Mouse (Mus musculus) intestine, embryonic 14.5 days (tissue): ENCODE results near the gene Prkci. TPM values are rescaled to one million over a fixed set of nuclear protein-coding genes. Genes with fewer than 3 reads are reported as not detected.

Experiments used
- ATAC-seq: fragments of 200-750 bp; cut with Nextera tagmentation; replicated peaks from 2 replicates; pipeline ENCODE4 v1.8.0; 2017; ENCODE audit warnings: low read depth, moderate number of reproducible peaks, moderate TSS enrichment, moderate library complexity; ENCODE audit not compliant: low FRiP score, low TSS enrichment
- DNase-seq: peaks from one replicate; pipeline ENCODE4 v3.0.0-alpha.2; 2018; ENCODE audit warnings: low spot score
- H3K27ac ChIP-seq: fragments of 300-500 bp; sonication (generic); 2 replicates; pipeline ENCODE4 v1.5.1; 2014; ENCODE audit warnings: low read depth, mild to moderate bottlenecking, control low read depth
- H3K27me3 ChIP-seq: fragments of 300-500 bp; sonication (generic); replicated peaks from 2 replicates; pipeline ENCODE4 v1.6.1; 2014; ENCODE audit warnings: low read length, control low read depth; ENCODE audit not compliant: control insufficient read depth, insufficient read depth
- H3K36me3 ChIP-seq: fragments of 300-500 bp; sonication (generic); 2 replicates; pipeline ENCODE4 v1.6.1; 2014; ENCODE audit warnings: low read length, control low read depth; ENCODE audit not compliant: control insufficient read depth, insufficient read depth
- H3K4me1 ChIP-seq: fragments of 300-500 bp; sonication (generic); replicated peaks from 2 replicates; pipeline ENCODE4 v1.6.1; 2014; ENCODE audit warnings: low read length, control low read depth, mixed read lengths; ENCODE audit not compliant: control insufficient read depth, insufficient read depth
- H3K4me2 ChIP-seq: fragments of 300-500 bp; sonication (generic); 2 replicates; pipeline ENCODE4 v1.6.1; 2014; ENCODE audit warnings: low read length
- H3K4me3 ChIP-seq: fragments of 300-500 bp; sonication (generic); 2 replicates; pipeline ENCODE4 v1.5.1; 2014; ENCODE audit warnings: low read depth, low read length, control low read depth, mixed read lengths
- H3K9ac ChIP-seq: fragments of 300-500 bp; sonication (generic); 2 replicates; pipeline ENCODE4 v1.6.1; 2014; ENCODE audit warnings: mild to moderate bottlenecking, low read length
- H3K9me3 ChIP-seq: fragments of 300-500 bp; sonication (generic); 2 replicates; pipeline ENCODE4 v1.6.1; 2016; ENCODE audit warnings: low read length, control low read depth; ENCODE audit not compliant: control insufficient read depth
- WGBS: fragments of 180-500 bp; shearing (Covaris S2); extraction: QIAGEN DNeasy Blood & Tissue Kit; methylation state at CpG from one replicate; pipeline ENCODE4 v1.1.7; 2014; 5-methylcytosine and 5-hydroxymethylcytosine counted together
- polyA plus RNA-seq: library from polyadenylated mRNA; unstranded; fragments of >200 nt; fragmentation: Nextera tagmentation; extraction: Ambion mirVana; gene quantifications from 2 replicates; pipeline ENCODE4 v1.2.1, GENCODE M21; 2014

Gene Prkci
- polyA plus RNA-seq: 48.0 and 51.8 TPM in 2 replicates

GRCm38 (mm10) chr3:30995283-30995898, at the start of gene Prkci:
Gene Prkci (plus strand): TSS chr3:30995747.
- DNase-seq: peak; percentile 92
- Histone ChIP-seq H3K27ac (peak within 1 kb of the TSS; percentile 66), H3K4me2 (peak within 1 kb of the TSS; percentile 86), H3K4me3 (peak within 1 kb of the TSS; percentile 81), H3K36me3 (no peaks in the 10 kb centered on the region), H3K9me3 (no peaks in the 10 kb centered on the region), H3K4me1 (peaks cover 26% of the 10 kb centered on the region), H3K9ac (peak within 1 kb of the TSS; percentile 82), H3K27me3 (no peaks in the 10 kb centered on the region)
- ATAC-seq: peak; percentile 97
- WGBS: under 1% methylated on average over 50 of the region's 50 CpGs

- Histone ChIP-seq H3K9ac (no peak overlapping the region), H3K9me3 (no peaks in the 10 kb centered on the region)
- 90% methylated on average over 3 of the region's 3 CpGs for WGBS
Observed at GRCm38 (mm10) chr3:30951652-30952051, 43.9 kb upstream of the Prkci start.

GRCm38 (mm10) chr3:30952273-30953070, 43.1 kb upstream of the Prkci start:
- H3K4me1 ChIP-seq: no peaks in the 10 kb centered on the region
- DNase-seq: no peak
- no peak overlapping the region for H3K9ac ChIP-seq
- no peak for ATAC-seq
- H3K4me2 ChIP-seq: no peak overlapping the region
- H3K4me3 ChIP-seq: no peak overlapping the region
- 88% methylated on average over 12 of the region's 12 CpGs for WGBS
- H3K36me3 ChIP-seq: peaks cover 70% of the 10 kb centered on the region
- no peaks in the 10 kb centered on the region for H3K27me3 ChIP-seq
- no peak overlapping the region for H3K27ac ChIP-seq
- no peaks in the 10 kb centered on the region for H3K9me3 ChIP-seq

More at GRCm38 (mm10) chr3:30951652-30952051, 43.9 kb upstream of the Prkci start:
- Histone ChIP-seq H3K4me1 (no peaks in the 10 kb centered on the region), H3K4me3 (no peak overlapping the region), H3K27ac (no peak overlapping the region), H3K36me3 (peaks cover 69% of the 10 kb centered on the region), H3K27me3 (no peaks in the 10 kb centered on the region), H3K4me2 (no peak overlapping the region)
- DNase-seq: no peak
- ATAC-seq: no peak

GRCm38 (mm10) chr3:30956327-30956726, 39.2 kb upstream of the Prkci start:
- 90% methylated on average over 6 of the region's 6 CpGs for WGBS
- H3K4me1 ChIP-seq: no peaks in the 10 kb centered on the region
- no peak overlapping the region for H3K9ac ChIP-seq
- no peaks in the 10 kb centered on the region for H3K9me3 ChIP-seq
- H3K4me2 ChIP-seq: no peak overlapping the region
- no peaks in the 10 kb centered on the region for H3K27me3 ChIP-seq
- H3K36me3 ChIP-seq: peaks cover 85% of the 10 kb centered on the region
- no peak overlapping the region for H3K4me3 ChIP-seq
- no peak for ATAC-seq
- no peak for DNase-seq
- H3K27ac ChIP-seq: no peak overlapping the region

GRCm38 (mm10) chr3:30958709-30959108, 36.8 kb upstream of the Prkci start:
- 0 out of 2 replicates have a peak, but pooled peaks cover 2% of the 10 kb centered on the region for H3K9me3 ChIP-seq
- H3K4me3 ChIP-seq: no peak overlapping the region
- H3K4me2 ChIP-seq: no peak overlapping the region
- no peaks in the 10 kb centered on the region for H3K27me3 ChIP-seq
- H3K9ac ChIP-seq: no peak overlapping the region
- 78% methylated on average over 2 of the region's 2 CpGs for WGBS
- H3K27ac ChIP-seq: no peak overlapping the region
- ATAC-seq (no peak), DNase-seq (no peak)
- peaks cover 90% of the 10 kb centered on the region for H3K36me3 ChIP-seq
- no peaks in the 10 kb centered on the region for H3K4me1 ChIP-seq

GRCm38 (mm10) chr3:30959868-30960831, 35.4 kb upstream of the Prkci start:
- DNase-seq: no peak
- WGBS: 71% methylated on average over 7 of the region's 7 CpGs
- Histone ChIP-seq H3K27ac (no peak overlapping the region), H3K36me3 (peaks cover 90% of the 10 kb centered on the region), H3K9me3 (0 out of 2 replicates have a peak, but pooled peaks cover 2% of the 10 kb centered on the region), H3K4me2 (no peak overlapping the region), H3K9ac (no peak overlapping the region), H3K4me3 (no peak overlapping the region), H3K4me1 (no peaks in the 10 kb centered on the region), H3K27me3 (no peaks in the 10 kb centered on the region)
- ATAC-seq: 0 out of 2 replicates have a peak, but pooled peaks have one; percentile 12

- Histone ChIP-seq H3K27me3 (no peaks in the 10 kb centered on the region), H3K36me3 (peaks cover 75% of the 10 kb centered on the region), H3K9me3 (0 out of 2 replicates have a peak, but pooled peaks cover 2% of the 10 kb centered on the region), H3K4me3 (no peak overlapping the region), H3K4me2 (no peak overlapping the region), H3K4me1 (peaks cover 4% of the 10 kb centered on the region; the same call in 1 of the 2 replicates), H3K9ac (no peak overlapping the region), H3K27ac (no peak overlapping the region)
- DNase-seq (no peak), ATAC-seq (no peak)
- 93% methylated on average over 4 of the region's 4 CpGs for WGBS
Observed at GRCm38 (mm10) chr3:30963100-30963499, 32.4 kb upstream of the Prkci start.

- WGBS: 89% methylated on average over 3 of the region's 3 CpGs
- no peak overlapping the region for H3K4me3 ChIP-seq
- H3K9ac ChIP-seq: no peak overlapping the region
- no peak overlapping the region for H3K4me2 ChIP-seq
- ATAC-seq (no peak), DNase-seq (no peak)
- H3K9me3 ChIP-seq: 0 out of 2 replicates have a peak, but pooled peaks cover 2% of the 10 kb centered on the region
- peaks cover 7% of the 10 kb centered on the region; the same call in 1 of the 2 replicates for H3K4me1 ChIP-seq
- H3K36me3 ChIP-seq: peaks cover 64% of the 10 kb centered on the region
- no peak overlapping the region for H3K27ac ChIP-seq
- no peaks in the 10 kb centered on the region for H3K27me3 ChIP-seq
Observed at GRCm38 (mm10) chr3:30964216-30964615, 31.3 kb upstream of the Prkci start.
